Mouse (Mus musculus): ENCODE measurements around the gene Parpbp.

DNA sequence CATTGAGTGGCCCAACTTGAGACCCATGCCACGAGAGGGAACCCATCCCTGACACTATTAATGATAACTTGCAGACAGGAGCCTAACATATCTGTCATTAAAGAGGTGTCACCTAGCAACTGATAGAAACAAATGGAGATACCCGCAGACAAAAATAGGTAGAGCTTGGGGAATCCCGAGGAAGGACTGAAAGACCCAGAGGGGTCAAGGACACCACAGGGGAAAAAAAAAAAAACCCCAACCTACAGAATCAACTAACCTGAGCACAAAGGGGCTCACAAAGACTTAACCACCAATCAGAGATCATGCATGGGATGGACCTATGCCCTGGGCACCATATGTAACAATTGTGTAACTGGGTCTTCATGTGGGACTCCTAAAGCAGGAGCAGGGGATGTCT, 79.4 kb downstream of the Parpbp start:
- TF ChIP-seq CTCF (IDR thresholded peaks at IDR 0.05; ENCODE audit: low read depth) (no peak), EP300 (IDR thresholded peaks at IDR 0.05; ENCODE audit: low read depth) (no peak)
